Comparison of ENCODE assay signal across 7 mouse cellular contexts in the genomic region with DNA sequence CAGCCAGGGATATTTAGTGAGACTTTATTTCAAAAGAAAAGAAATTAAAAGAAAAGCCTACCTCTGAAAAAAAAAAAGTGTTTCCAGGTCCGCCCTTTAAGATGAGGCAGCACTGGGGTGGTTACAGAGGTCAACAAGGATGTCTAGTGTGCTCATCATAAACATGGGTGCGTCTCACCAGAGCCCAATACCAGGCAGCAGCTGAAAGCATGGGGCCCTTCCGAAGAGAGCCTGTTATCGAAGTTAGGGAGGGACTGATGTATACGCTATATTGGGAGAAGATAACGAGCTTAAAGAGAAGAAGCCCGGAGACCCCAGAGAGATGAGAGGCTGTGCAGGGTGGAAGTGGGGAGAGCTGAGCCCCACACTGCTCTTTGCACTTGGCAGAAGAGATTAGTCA. TPM values are rescaled to one million over a fixed set of nuclear protein-coding genes. Genes with fewer than 3 reads are reported as not detected.
A peak's percentile ranks its signal among the peaks of the same experiment; 100 is the strongest.
DNase-seq lines count a peak whose midpoint lies in the region; ATAC-seq and TF ChIP-seq lines count a peak whose summit lies in the region.

No protein-coding gene starts in this region.

- peak overlapping the region; percentile 9; the same call in 1 of the 2 replicates for H3K9ac ChIP-seq in lung, embryonic 14.5 days
- peak overlapping the region; percentile 10 for H3K9ac ChIP-seq in intestine, embryonic 15.5 days

- H3K27ac ChIP-seq in lung, embryonic 14.5 days (ENCODE audit: low read depth) = peak overlapping the region; percentile 42; the same call in 1 of the 2 replicates
- peak overlapping the region; percentile 68 for H3K27ac ChIP-seq in bone marrow macrophage, adult 2 months (ENCODE audit: insufficient read depth, low read depth, low read length)
- peak overlapping the region; percentile 66 for H3K27ac ChIP-seq in intestine, embryonic 15.5 days

- TF ChIP-seq CTCF in lung, embryonic 14.5 days (IDR thresholded peaks at IDR 0.05; ENCODE audit: low read depth) = no peak
- peak; percentile 18; the same call in 1 of the 2 replicates for TF ChIP-seq CTCF in bone marrow macrophage, adult 2 months (IDR thresholded peaks at IDR 0.05; ENCODE audit: low read depth, low read length)

- no peak for DNase-seq in lung, embryonic 14.5 days
- no peak for DNase-seq in lung, adult 18-20 months
- peak; percentile 49 for DNase-seq in naive thymus-derived CD4-positive, alpha-beta T cell, adult 2 months (ENCODE audit: low read depth)
- no peak for DNase-seq in embryo, embryonic 10.5 days (ENCODE audit: low spot score)
- no peak for DNase-seq in gastrocnemius, postnatal 36 days

- intact Hi-C loops in gastrocnemius, postnatal 36 days (cut with DNase I) = no loop called here

- no peaks in the 10 kb centered on the region for H3K27me3 ChIP-seq in lung, embryonic 14.5 days (ENCODE audit: insufficient read depth, low read length)
- H3K27me3 ChIP-seq in intestine, embryonic 15.5 days (replicated peaks) = no peaks in the 10 kb centered on the region

- peaks cover 20% of the 10 kb centered on the region for H3K4me1 ChIP-seq in lung, embryonic 14.5 days (ENCODE audit: insufficient read depth)
- H3K4me1 ChIP-seq in bone marrow macrophage, adult 2 months (ENCODE audit: control insufficient read depth, insufficient read depth, low read length) = peaks cover 43% of the 10 kb centered on the region
- peaks cover 26% of the 10 kb centered on the region for H3K4me1 ChIP-seq in intestine, embryonic 15.5 days (replicated peaks)

- no peaks in the 10 kb centered on the region for H3K36me3 ChIP-seq in lung, embryonic 14.5 days (ENCODE audit: insufficient read depth)
- no peaks in the 10 kb centered on the region for H3K36me3 ChIP-seq in intestine, embryonic 15.5 days

- TF ChIP-seq POLR2A in bone marrow macrophage, adult 2 months (IDR thresholded peaks at IDR 0.05; ENCODE audit: borderline replicate concordance, low read depth, low read length) = no peak

- H3K4me3 ChIP-seq in lung, embryonic 14.5 days (ENCODE audit: low read depth, low read length) = peak overlapping the region; percentile 15
- peak overlapping the region; percentile 52 for H3K4me3 ChIP-seq in bone marrow macrophage, adult 2 months (ENCODE audit: insufficient read depth, low read length)
- peak overlapping the region; percentile 6 for H3K4me3 ChIP-seq in intestine, embryonic 15.5 days (replicated peaks)

- 48% methylated on average over 7 of the region's 7 CpGs for WGBS in lung, embryonic 14.5 days
- 13% methylated on average over 7 of the region's 7 CpGs for WGBS in intestine, embryonic 15.5 days

- ATAC-seq in lung, embryonic 14.5 days (ENCODE audit: insufficient read depth) = no peak
- peak; percentile 42; the same call in 1 of the 2 replicates for ATAC-seq in intestine, embryonic 15.5 days

- H3K4me2 ChIP-seq in lung, embryonic 14.5 days = peak overlapping the region; percentile 87
- peak overlapping the region; percentile 83 for H3K4me2 ChIP-seq in intestine, embryonic 15.5 days (replicated peaks)

- no peaks in the 10 kb centered on the region for H3K9me3 ChIP-seq in lung, embryonic 14.5 days (ENCODE audit: low read depth, low read length)
- H3K9me3 ChIP-seq in intestine, embryonic 15.5 days = no peaks in the 10 kb centered on the region

RNA-seq across cellular contexts. Expression of a gene that starts 3.3 kb away (rescaled TPM):
- polyA plus RNA-seq in lung, embryonic 14.5 days (2014; fragmentation: Nextera tagmentation; extraction: Ambion mirVana) = 365 and 370 TPM in 2 replicates
- polyA plus RNA-seq in bone marrow macrophage, adult 2 months (2012; ENCODE audit: insufficient read depth, insufficient read length, missing spikeins) = 973 and 974 TPM in 2 replicates
- polyA plus RNA-seq in intestine, embryonic 15.5 days (2015; fragmentation: Nextera tagmentation; extraction: Ambion mirVana) = 518 and 584 TPM in 2 replicates
- 10 to 100 TPM; 56.1 to 65.1 TPM for total RNA-seq in gastrocnemius, postnatal 36 days (2021)

RNA-seq across cellular contexts. Expression of a gene that starts 39.2 kb away (rescaled TPM):
- 0.18 and 0.57 TPM in 2 replicates for polyA plus RNA-seq in lung, embryonic 14.5 days (2014; fragmentation: Nextera tagmentation; extraction: Ambion mirVana)
- not detected in 2 replicates for polyA plus RNA-seq in bone marrow macrophage, adult 2 months (2012; ENCODE audit: insufficient read depth, insufficient read length, missing spikeins)
- 3.1 and 3.3 TPM in 2 replicates for polyA plus RNA-seq in intestine, embryonic 15.5 days (2015; fragmentation: Nextera tagmentation; extraction: Ambion mirVana)
- total RNA-seq in gastrocnemius, postnatal 36 days (2021) = not detected

RNA-seq across cellular contexts. Expression of a gene that starts 44.7 kb away (rescaled TPM):
- polyA plus RNA-seq in lung, embryonic 14.5 days (2014; fragmentation: Nextera tagmentation; extraction: Ambion mirVana) = not detected in 2 replicates
- polyA plus RNA-seq in bone marrow macrophage, adult 2 months (2012; ENCODE audit: insufficient read depth, insufficient read length, missing spikeins) = not detected in 2 replicates
- polyA plus RNA-seq in intestine, embryonic 15.5 days (2015; fragmentation: Nextera tagmentation; extraction: Ambion mirVana) = not detected in 2 replicates
- not detected for total RNA-seq in gastrocnemius, postnatal 36 days (2021)

RNA-seq across cellular contexts. Expression of a gene that starts 45.4 kb away (rescaled TPM):
- polyA plus RNA-seq in lung, embryonic 14.5 days (2014; fragmentation: Nextera tagmentation; extraction: Ambion mirVana) = 233 and 236 TPM in 2 replicates
- 104 and 124 TPM in 2 replicates for polyA plus RNA-seq in bone marrow macrophage, adult 2 months (2012; ENCODE audit: insufficient read depth, insufficient read length, missing spikeins)
- 225 and 244 TPM in 2 replicates for polyA plus RNA-seq in intestine, embryonic 15.5 days (2015; fragmentation: Nextera tagmentation; extraction: Ambion mirVana)
- total RNA-seq in gastrocnemius, postnatal 36 days (2021) = 10 to 100 TPM; 64.7 to 71.3 TPM

RNA-seq across cellular contexts. Expression of a gene that starts 45.6 kb away (rescaled TPM):
- 103 and 104 TPM in 2 replicates for polyA plus RNA-seq in lung, embryonic 14.5 days (2014; fragmentation: Nextera tagmentation; extraction: Ambion mirVana)
- 37.6 and 37.8 TPM in 2 replicates for polyA plus RNA-seq in bone marrow macrophage, adult 2 months (2012; ENCODE audit: insufficient read depth, insufficient read length, missing spikeins)
- polyA plus RNA-seq in intestine, embryonic 15.5 days (2015; fragmentation: Nextera tagmentation; extraction: Ambion mirVana) = 120 and 127 TPM in 2 replicates
- 10 to 100 TPM; 53.4 to 54.8 TPM for total RNA-seq in gastrocnemius, postnatal 36 days (2021)
